Mouse (Mus musculus): Measurements from ENCODE around the gene Tiam2. TPM values are rescaled to one million over a fixed set of nuclear protein-coding genes. Genes with fewer than 3 reads are reported as not detected.

Tiam2 gene
- polyA plus RNA-seq, 1 experiment from 2014 or later, result 2.9 TPM

DNA sequence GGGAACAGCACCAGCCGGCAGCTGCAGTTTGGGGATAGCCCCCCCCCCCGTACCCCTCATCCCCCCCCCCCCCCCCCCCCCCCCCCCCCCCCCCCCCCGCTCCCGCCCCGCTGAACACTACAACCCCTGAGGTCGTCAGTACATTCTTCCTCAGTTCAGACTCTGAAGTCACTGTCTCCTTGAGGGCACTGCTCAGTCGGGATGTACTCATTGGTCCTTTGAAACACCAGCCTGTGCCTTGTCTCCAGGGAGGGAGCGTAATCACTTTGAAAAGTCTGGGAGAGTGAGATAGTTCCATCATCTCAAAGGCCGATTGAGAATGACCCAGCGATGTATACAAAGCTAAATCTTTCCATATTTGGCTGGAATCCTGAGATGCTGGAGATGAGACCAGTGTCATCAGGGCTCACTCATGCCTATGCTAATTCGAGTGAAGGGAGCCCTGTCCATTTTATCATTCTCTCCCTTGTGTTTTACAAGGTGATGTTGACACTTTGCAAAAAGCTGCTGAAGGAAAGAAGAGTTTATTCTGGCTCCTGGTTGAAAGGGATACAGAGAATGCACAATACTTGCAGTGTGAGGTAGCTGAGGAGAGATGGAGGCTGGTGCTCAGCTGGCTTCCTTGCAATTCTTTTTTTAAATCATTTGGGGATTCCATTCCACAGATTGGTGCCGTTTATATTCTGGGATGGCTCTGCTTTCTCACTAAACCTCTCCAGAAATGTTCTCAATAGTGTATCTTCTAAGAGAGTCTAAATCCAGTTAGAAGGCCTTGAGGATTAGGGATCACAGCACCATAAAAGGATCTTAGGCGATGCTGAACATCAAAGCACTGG is 53.6 kb downstream of the Tiam2 start:
- Histone ChIP-seq H3K4me1 (peaks cover 16% of the 10 kb centered on the region), H3K4me3 (no peak overlapping the region), H3K36me3 (no peaks in the 10 kb centered on the region), H3K9me3 (replicated peaks) (no peaks in the 10 kb centered on the region), H3K27ac (replicated peaks) (0 out of 2 replicates have a peak overlapping the region, but pooled peaks have one; percentile 23), H3K27me3 (ENCODE audit: low read depth, poor library complexity, severe bottlenecking) (no peaks in the 10 kb centered on the region)
- 35% methylated on average over 8 of the region's 13 CpGs for WGBS
- no peak for DNase-seq (ENCODE audit: low spot score)

GRCm38 (mm10) chr17:3385391-3385790 is 59.0 kb downstream of the Tiam2 start:
- peaks cover 4% of the 10 kb centered on the region for H3K4me1 ChIP-seq
- no peak for DNase-seq (ENCODE audit: low spot score)
- no peaks in the 10 kb centered on the region for H3K36me3 ChIP-seq
- no peak overlapping the region for H3K4me3 ChIP-seq
- no peak overlapping the region for H3K27ac ChIP-seq (replicated peaks)
- H3K9me3 ChIP-seq (replicated peaks), result no peaks in the 10 kb centered on the region
- WGBS, result 89% methylated on average over 1 of the region's 1 CpGs
- H3K27me3 ChIP-seq (ENCODE audit: low read depth, poor library complexity, severe bottlenecking), result no peaks in the 10 kb centered on the region

DNA sequence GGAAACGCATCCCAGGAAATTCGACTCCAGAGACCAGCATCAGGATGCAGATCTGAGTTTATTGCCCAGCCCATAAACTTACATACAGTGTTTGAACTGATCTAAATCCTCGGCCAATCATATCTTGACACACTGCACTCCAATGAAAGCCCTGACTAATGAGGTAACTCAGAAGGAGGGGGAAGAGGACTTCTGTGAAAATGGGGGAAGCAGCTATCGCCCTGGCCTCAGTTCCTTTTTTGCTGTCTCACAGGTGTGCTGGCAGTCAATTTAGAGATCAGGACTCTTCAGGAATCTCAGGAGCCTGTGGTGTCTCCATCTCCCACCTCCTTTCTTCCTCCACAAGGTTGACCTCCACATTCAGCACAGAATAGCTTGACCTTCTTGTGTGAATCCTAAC is 61.4 kb downstream of the Tiam2 start:
- 66% methylated on average over 4 of the region's 4 CpGs for WGBS
- Histone ChIP-seq H3K27me3 (ENCODE audit: low read depth, poor library complexity, severe bottlenecking) (no peaks in the 10 kb centered on the region), H3K36me3 (no peaks in the 10 kb centered on the region), H3K4me3 (no peak overlapping the region), H3K4me1 (no peaks in the 10 kb centered on the region), H3K9me3 (replicated peaks) (no peaks in the 10 kb centered on the region), H3K27ac (replicated peaks) (no peak overlapping the region)
- no peak for DNase-seq (ENCODE audit: low spot score)

- no peak for DNase-seq (ENCODE audit: low spot score)
- Histone ChIP-seq H3K4me1 (no peaks in the 10 kb centered on the region), H3K36me3 (no peaks in the 10 kb centered on the region), H3K27ac (replicated peaks) (no peak overlapping the region), H3K4me3 (no peak overlapping the region), H3K9me3 (replicated peaks) (no peaks in the 10 kb centered on the region), H3K27me3 (ENCODE audit: low read depth, poor library complexity, severe bottlenecking) (no peaks in the 10 kb centered on the region)
- 85% methylated on average over 4 of the region's 4 CpGs for WGBS
These were observed 63.4 kb downstream of the Tiam2 start for GRCm38 (mm10) chr17:3389741-3390140.

GRCm38 (mm10) chr17:3393981-3394380 is 67.6 kb downstream of the Tiam2 start:
- no peak overlapping the region for H3K4me3 ChIP-seq
- no peak for DNase-seq (ENCODE audit: low spot score)
- H3K27ac ChIP-seq (replicated peaks), result no peak overlapping the region
- no peaks in the 10 kb centered on the region for H3K27me3 ChIP-seq (ENCODE audit: low read depth, poor library complexity, severe bottlenecking)
- H3K9me3 ChIP-seq (replicated peaks), result no peaks in the 10 kb centered on the region
- no peaks in the 10 kb centered on the region for H3K4me1 ChIP-seq
- whole genome bisulfite sequencing, result 92% methylated on average over 2 of the region's 2 CpGs
- no peaks in the 10 kb centered on the region for H3K36me3 ChIP-seq

- Histone ChIP-seq H3K27me3 (ENCODE audit: low read depth, poor library complexity, severe bottlenecking) (no peaks in the 10 kb centered on the region), H3K9me3 (replicated peaks) (no peaks in the 10 kb centered on the region), H3K36me3 (no peaks in the 10 kb centered on the region), H3K4me1 (no peaks in the 10 kb centered on the region), H3K4me3 (no peak overlapping the region), H3K27ac (replicated peaks) (no peak overlapping the region)
- 78% methylated on average over 2 of the region's 2 CpGs for WGBS
- no peak for DNase-seq (ENCODE audit: low spot score)
These were observed 68.6 kb downstream of the Tiam2 start for GRCm38 (mm10) chr17:3394985-3395384.

DNA sequence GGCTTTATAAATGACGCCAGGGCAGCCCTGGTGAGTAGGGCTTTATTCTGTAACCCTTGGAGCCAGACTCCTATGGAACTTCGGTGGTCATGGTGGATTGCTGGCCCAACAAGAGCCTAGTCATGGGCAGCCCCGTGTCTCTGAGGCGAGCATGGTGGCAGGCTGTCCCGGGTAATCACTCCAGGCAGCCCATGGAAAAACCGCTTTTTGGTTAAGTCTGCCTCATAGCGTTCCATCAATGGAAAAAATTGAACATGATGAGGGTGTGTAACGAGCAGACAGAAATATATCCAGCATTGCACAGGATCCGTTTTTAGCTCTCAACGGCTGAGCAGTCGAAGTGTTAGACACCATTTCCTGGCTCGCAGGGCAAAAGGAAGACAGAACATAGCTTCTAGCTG is 70.5 kb downstream of the Tiam2 start:
- Histone ChIP-seq H3K9me3 (replicated peaks) (no peaks in the 10 kb centered on the region), H3K27me3 (ENCODE audit: low read depth, poor library complexity, severe bottlenecking) (peaks cover 8% of the 10 kb centered on the region), H3K36me3 (no peaks in the 10 kb centered on the region), H3K4me1 (no peaks in the 10 kb centered on the region), H3K27ac (replicated peaks) (no peak overlapping the region), H3K4me3 (no peak overlapping the region)
- DNase-seq (ENCODE audit: low spot score), result no peak
- WGBS, result 88% methylated on average over 12 of the region's 12 CpGs

GRCm38 (mm10) chr17:3397836-3398235 is 71.5 kb downstream of the Tiam2 start:
- no peaks in the 10 kb centered on the region for H3K9me3 ChIP-seq (replicated peaks)
- 75% methylated on average over 5 of the region's 5 CpGs for WGBS
- no peaks in the 10 kb centered on the region for H3K36me3 ChIP-seq
- H3K4me3 ChIP-seq, result no peak overlapping the region
- no peak for DNase-seq (ENCODE audit: low spot score)
- H3K27ac ChIP-seq (replicated peaks), result no peak overlapping the region
- peaks cover 14% of the 10 kb centered on the region for H3K27me3 ChIP-seq (ENCODE audit: low read depth, poor library complexity, severe bottlenecking)
- H3K4me1 ChIP-seq, result no peaks in the 10 kb centered on the region

DNA sequence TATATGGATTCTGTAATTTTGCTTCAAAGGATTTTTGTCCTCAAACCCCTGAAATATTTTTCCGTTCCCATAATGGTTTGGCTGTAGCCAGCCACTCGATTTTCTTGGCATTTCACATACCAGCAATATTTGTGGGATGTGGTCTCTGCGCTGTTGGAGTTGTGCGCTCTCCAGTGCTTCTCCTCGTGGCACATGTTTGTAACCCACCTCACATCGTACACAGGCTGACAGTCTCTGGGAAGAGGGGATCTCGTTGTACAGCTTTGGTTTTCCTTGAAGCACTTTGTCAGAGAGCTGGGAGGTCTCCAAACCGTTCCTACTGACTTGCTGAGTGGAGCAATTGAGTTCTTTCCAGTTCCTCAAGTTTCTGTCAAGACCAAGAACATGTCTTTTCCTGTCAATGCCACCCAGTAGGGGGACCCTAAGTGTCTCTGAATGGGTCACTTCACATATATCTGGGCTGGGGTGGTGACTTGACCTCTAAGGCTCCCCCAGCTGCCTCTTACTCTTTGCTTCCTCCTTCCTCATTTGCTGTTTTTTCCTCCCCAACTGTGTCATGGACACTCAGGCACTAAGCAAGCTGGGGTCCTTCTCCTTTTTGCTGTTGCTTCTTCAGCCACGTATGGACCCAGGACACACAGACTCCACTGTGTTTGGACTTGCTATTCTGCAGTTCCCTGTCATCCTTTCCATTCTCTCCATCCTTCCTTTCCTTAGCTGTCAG is 79.1 kb downstream of the Tiam2 start:
- H3K4me3 ChIP-seq, result no peak overlapping the region
- H3K9me3 ChIP-seq (replicated peaks), result no peaks in the 10 kb centered on the region
- 84% methylated on average over 9 of the region's 9 CpGs for WGBS
- no peak for DNase-seq (ENCODE audit: low spot score)
- H3K27me3 ChIP-seq (ENCODE audit: low read depth, poor library complexity, severe bottlenecking), result peaks cover 57% of the 10 kb centered on the region
- H3K4me1 ChIP-seq, result peaks cover 14% of the 10 kb centered on the region
- no peaks in the 10 kb centered on the region for H3K36me3 ChIP-seq
- no peak overlapping the region for H3K27ac ChIP-seq (replicated peaks)

GRCm38 (mm10) chr17:3407051-3407450 is 80.7 kb downstream of the Tiam2 start:
- H3K36me3 ChIP-seq, result no peaks in the 10 kb centered on the region
- peaks cover 23% of the 10 kb centered on the region for H3K4me1 ChIP-seq
- H3K4me3 ChIP-seq, result no peak overlapping the region
- peaks cover 51% of the 10 kb centered on the region for H3K27me3 ChIP-seq (ENCODE audit: low read depth, poor library complexity, severe bottlenecking)
- 0% methylated on average over 1 of the region's 1 CpGs for WGBS
- no peak for DNase-seq (ENCODE audit: low spot score)
- no peaks in the 10 kb centered on the region for H3K9me3 ChIP-seq (replicated peaks)
- H3K27ac ChIP-seq (replicated peaks), result no peak overlapping the region

- WGBS, result 81% methylated on average over 2 of the region's 2 CpGs
- Histone ChIP-seq H3K9me3 (replicated peaks) (peaks cover 3% of the 10 kb centered on the region; the same call in 1 of the 2 replicates), H3K4me1 (peaks cover 28% of the 10 kb centered on the region), H3K4me3 (no peak overlapping the region), H3K27ac (replicated peaks) (no peak overlapping the region), H3K36me3 (no peaks in the 10 kb centered on the region), H3K27me3 (ENCODE audit: low read depth, poor library complexity, severe bottlenecking) (peaks cover 66% of the 10 kb centered on the region)
- no peak for DNase-seq (ENCODE audit: low spot score)
These were observed 83.9 kb downstream of the Tiam2 start for GRCm38 (mm10) chr17:3410307-3410706.

GRCm38 (mm10) chr17:3412771-3413170 is 86.4 kb downstream of the Tiam2 start:
- WGBS, result 87% methylated on average over 4 of the region's 4 CpGs
- no peak overlapping the region for H3K27ac ChIP-seq (replicated peaks)
- no peaks in the 10 kb centered on the region for H3K36me3 ChIP-seq
- H3K4me3 ChIP-seq, result no peak overlapping the region
- H3K9me3 ChIP-seq (replicated peaks), result peaks cover 3% of the 10 kb centered on the region; the same call in 1 of the 2 replicates
- H3K27me3 ChIP-seq (ENCODE audit: low read depth, poor library complexity, severe bottlenecking), result peaks cover 70% of the 10 kb centered on the region
- peaks cover 17% of the 10 kb centered on the region for H3K4me1 ChIP-seq
- DNase-seq (ENCODE audit: low spot score), result no peak

DNA sequence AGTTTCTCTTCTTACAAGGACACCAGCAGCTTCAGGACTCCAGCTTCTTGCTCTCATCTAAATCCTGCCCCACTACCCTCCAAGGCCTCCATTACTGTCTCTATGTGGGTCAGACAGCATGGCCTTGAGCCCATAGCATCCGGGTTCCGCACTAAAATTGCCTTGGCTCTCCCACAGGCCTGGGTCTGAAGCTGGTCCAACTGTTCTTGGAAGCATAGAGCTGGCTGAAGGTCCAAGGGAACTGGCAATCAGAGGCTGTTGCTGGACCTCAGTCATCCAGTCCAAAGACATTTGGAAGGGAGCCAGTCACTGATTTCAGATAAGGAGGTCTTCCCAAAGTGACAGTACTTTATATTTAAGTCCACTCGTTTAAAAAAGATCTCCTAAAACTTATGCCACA is 89.2 kb downstream of the Tiam2 start:
- Histone ChIP-seq H3K4me1 (peaks cover 14% of the 10 kb centered on the region), H3K9me3 (replicated peaks) (peaks cover 3% of the 10 kb centered on the region; the same call in 1 of the 2 replicates), H3K36me3 (no peaks in the 10 kb centered on the region), H3K27me3 (ENCODE audit: low read depth, poor library complexity, severe bottlenecking) (peaks cover 60% of the 10 kb centered on the region), H3K27ac (replicated peaks) (no peak overlapping the region), H3K4me3 (no peak overlapping the region)
- DNase-seq (ENCODE audit: low spot score), result no peak
- 90% methylated on average over 3 of the region's 3 CpGs for WGBS

Measured in midbrain, embryonic 10.5 days (tissue).